Mouse (Mus musculus) kidney, embryonic 14.5 days (tissue): ENCODE results near the gene Cdh13. TPM values are rescaled to one million over a fixed set of nuclear protein-coding genes. Genes with fewer than 3 reads are reported as not detected.
"Not testable (repeated sequence)": the region's sequence is repeated elsewhere in the genome, so short reads cannot be mapped to it uniquely, and the experiment has no call there.

Experiments used
- ATAC-seq: fragments of 200-750 bp; cut with Nextera tagmentation; 2 replicates; pipeline ENCODE4 v1.8.0; 2017; ENCODE audit warnings: moderate number of reproducible peaks, mild to moderate bottlenecking, moderate TSS enrichment, moderate library complexity; ENCODE audit not compliant: low FRiP score, low TSS enrichment
- H3K27ac ChIP-seq: fragments of 300-500 bp; sonication (generic); 2 replicates; pipeline ENCODE4 v1.5.1; 2014; ENCODE audit warnings: low read depth, mild to moderate bottlenecking, low read length, moderate library complexity, mixed read lengths
- H3K27me3 ChIP-seq: fragments of 300-500 bp; sonication (generic); 2 replicates; pipeline ENCODE4 v1.6.1; 2014; ENCODE audit warnings: mild to moderate bottlenecking, low read length; ENCODE audit not compliant: control insufficient read depth, insufficient read depth
- H3K36me3 ChIP-seq: fragments of 300-500 bp; sonication (generic); 2 replicates; pipeline ENCODE4 v1.6.1; 2014; ENCODE audit warnings: low read length, mixed read lengths; ENCODE audit not compliant: control insufficient read depth, insufficient read depth
- H3K4me1 ChIP-seq: fragments of 300-500 bp; sonication (generic); 2 replicates; pipeline ENCODE4 v1.6.1; 2014; ENCODE audit warnings: low read length, mixed read lengths; ENCODE audit not compliant: control insufficient read depth, insufficient read depth
- H3K4me2 ChIP-seq: fragments of 300-500 bp; sonication (generic); replicated peaks from 2 replicates; pipeline ENCODE4 v1.6.1; 2014; ENCODE audit warnings: low read depth, mild to moderate bottlenecking, low read length
- H3K4me3 ChIP-seq: fragments of 300-500 bp; sonication (generic); 2 replicates; pipeline ENCODE4 v1.5.1; 2014; ENCODE audit warnings: mild to moderate bottlenecking, low read length
- H3K9ac ChIP-seq: fragments of 300-500 bp; sonication (generic); 2 replicates; pipeline ENCODE4 v1.6.1; 2014; ENCODE audit warnings: low read depth, mild to moderate bottlenecking, low read length, moderate library complexity
- H3K9me3 ChIP-seq: fragments of 300-500 bp; sonication (generic); 2 replicates; pipeline ENCODE4 v1.6.1; 2016; ENCODE audit warnings: low read length; ENCODE audit not compliant: control insufficient read depth
- WGBS: fragments of 180-500 bp; shearing (Covaris S2); extraction: QIAGEN DNeasy Blood & Tissue Kit; methylation state at CpG from one replicate; pipeline ENCODE4 v1.1.7; 2014; 5-methylcytosine and 5-hydroxymethylcytosine counted together
- polyA plus RNA-seq: library from polyadenylated mRNA; unstranded; fragments of >200 nt; fragmentation: Nextera tagmentation; extraction: Ambion mirVana; gene quantifications from 2 replicates; pipeline ENCODE4 v1.2.1, GENCODE M21; 2014

The Cdh13 gene
- polyA plus RNA-seq, 1 experiment from 2014 or later = 3.1 TPM

GRCm38 (mm10) chr8:119275442-119275841 is 991.9 kb downstream of the Cdh13 start:
- no peaks in the 10 kb centered on the region for H3K9me3 ChIP-seq
- no peak overlapping the region for H3K9ac ChIP-seq
- H3K4me2 ChIP-seq = no peak overlapping the region
- no peak for ATAC-seq
- no peak overlapping the region for H3K4me3 ChIP-seq
- no peak overlapping the region for H3K27ac ChIP-seq
- H3K4me1 ChIP-seq = no peaks in the 10 kb centered on the region
- H3K27me3 ChIP-seq = no peaks in the 10 kb centered on the region
- no peaks in the 10 kb centered on the region for H3K36me3 ChIP-seq
- WGBS = 88% methylated on average over 1 of the region's 1 CpGs

DNA sequence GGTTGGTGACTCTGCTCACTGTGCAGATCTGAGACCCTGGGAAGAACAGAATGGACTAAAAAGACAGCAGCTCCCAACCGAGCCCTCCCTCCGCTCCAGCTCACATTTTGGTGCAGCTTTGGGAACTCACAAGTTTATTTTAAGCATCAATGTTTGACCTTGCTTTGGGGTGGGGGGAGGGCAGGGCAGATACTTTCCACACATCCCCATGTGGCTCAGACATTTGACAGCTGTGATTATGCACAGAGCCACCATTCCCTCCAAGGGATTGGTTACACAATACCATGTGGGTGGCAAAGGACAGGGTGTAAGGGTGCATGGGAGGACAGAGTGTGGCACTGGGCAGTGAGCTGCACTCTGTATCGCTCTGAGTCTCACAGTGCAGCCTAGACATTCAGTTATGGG is 993.5 kb downstream of the Cdh13 start:
- no peak overlapping the region for H3K4me3 ChIP-seq
- no peaks in the 10 kb centered on the region for H3K4me1 ChIP-seq
- no peak overlapping the region for H3K9ac ChIP-seq
- H3K36me3 ChIP-seq = no peaks in the 10 kb centered on the region
- H3K27ac ChIP-seq = no peak overlapping the region
- no peak overlapping the region for H3K4me2 ChIP-seq
- WGBS = 71% methylated on average over 3 of the region's 3 CpGs
- ATAC-seq = no peak
- no peaks in the 10 kb centered on the region for H3K9me3 ChIP-seq
- H3K27me3 ChIP-seq = no peaks in the 10 kb centered on the region

DNA sequence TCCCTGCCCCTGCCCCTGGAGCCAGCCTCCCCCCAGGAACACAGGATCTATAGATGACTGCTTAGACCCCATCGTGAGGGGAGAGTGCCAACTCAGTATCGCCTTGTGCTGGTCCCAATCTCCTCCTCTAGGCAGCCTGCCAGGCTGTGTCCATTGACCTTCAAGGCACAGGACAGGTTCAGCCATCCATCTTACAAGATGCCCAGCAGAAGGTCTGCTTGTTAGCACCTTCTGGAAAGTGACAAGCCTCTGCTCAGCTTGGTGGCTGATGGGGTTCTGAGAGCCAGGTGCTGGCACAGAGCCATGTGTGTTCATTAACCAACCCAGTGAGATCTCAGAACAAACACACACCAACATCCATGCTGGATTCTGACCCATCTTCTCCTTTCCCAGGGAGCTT is 998.2 kb downstream of the Cdh13 start:
- no peaks in the 10 kb centered on the region for H3K27me3 ChIP-seq
- no peak overlapping the region for H3K27ac ChIP-seq
- 87% methylated on average over 2 of the region's 2 CpGs for WGBS
- H3K4me3 ChIP-seq = no peak overlapping the region
- no peaks in the 10 kb centered on the region for H3K4me1 ChIP-seq
- no peaks in the 10 kb centered on the region for H3K9me3 ChIP-seq
- no peak overlapping the region for H3K4me2 ChIP-seq
- no peak for ATAC-seq
- no peaks in the 10 kb centered on the region for H3K36me3 ChIP-seq
- H3K9ac ChIP-seq = no peak overlapping the region

GRCm38 (mm10) chr8:119284516-119284915 is 1001.0 kb downstream of the Cdh13 start:
- H3K27ac ChIP-seq = no peak overlapping the region
- H3K4me3 ChIP-seq = no peak overlapping the region
- WGBS = 83% methylated on average over 9 of the region's 9 CpGs
- H3K36me3 ChIP-seq = no peaks in the 10 kb centered on the region
- H3K9me3 ChIP-seq = no peaks in the 10 kb centered on the region
- H3K4me2 ChIP-seq = no peak overlapping the region
- no peaks in the 10 kb centered on the region for H3K4me1 ChIP-seq
- no peak overlapping the region for H3K9ac ChIP-seq
- no peak for ATAC-seq
- H3K27me3 ChIP-seq = no peaks in the 10 kb centered on the region

DNA sequence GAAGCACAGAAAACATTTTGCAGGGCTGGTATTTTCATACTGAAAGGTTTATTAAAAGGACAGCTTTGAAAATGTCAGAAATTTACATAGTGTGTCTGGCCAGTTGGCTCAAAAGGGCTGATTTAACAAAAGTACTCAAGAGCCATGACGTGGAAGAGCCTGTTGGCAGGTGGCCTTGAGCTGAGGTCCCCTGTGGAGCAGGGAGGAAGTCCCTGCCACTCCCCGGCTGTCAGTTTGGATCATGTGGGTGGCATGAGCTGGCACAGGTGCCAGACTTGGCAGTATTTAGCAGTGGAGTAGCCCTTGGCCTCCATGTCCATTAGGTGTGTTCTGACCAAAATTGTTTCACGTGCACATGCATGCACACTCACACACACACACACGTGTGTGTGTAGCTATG is 1001.4 kb downstream of the Cdh13 start:
- no peaks in the 10 kb centered on the region for H3K4me1 ChIP-seq
- H3K9ac ChIP-seq = no peak overlapping the region
- H3K36me3 ChIP-seq = no peaks in the 10 kb centered on the region
- H3K4me3 ChIP-seq = no peak overlapping the region
- ATAC-seq = no peak
- 77% methylated on average over 4 of the region's 4 CpGs for WGBS
- H3K4me2 ChIP-seq = no peak overlapping the region
- no peaks in the 10 kb centered on the region for H3K9me3 ChIP-seq
- H3K27me3 ChIP-seq = no peaks in the 10 kb centered on the region
- no peak overlapping the region for H3K27ac ChIP-seq

DNA sequence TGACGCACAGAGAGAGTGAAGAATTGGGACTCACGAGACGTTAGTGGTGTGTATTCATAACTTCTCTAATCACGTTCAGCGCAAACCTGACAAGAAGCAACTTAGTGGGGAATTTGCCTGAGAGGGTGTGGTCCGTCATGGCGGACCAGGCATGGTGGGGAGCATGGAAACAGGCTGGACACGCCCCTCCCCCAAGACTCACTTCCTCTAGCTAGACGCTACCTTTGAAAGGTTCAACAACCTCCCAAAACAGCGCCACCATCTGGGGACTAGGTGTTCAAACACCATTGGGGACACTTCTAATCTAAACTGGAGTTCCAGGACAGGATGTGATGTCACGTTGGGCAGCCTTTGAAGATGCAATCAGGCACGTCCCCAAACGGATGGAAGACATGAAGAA is 1011.9 kb downstream of the Cdh13 start:
- Histone ChIP-seq H3K9me3 (peaks cover 4% of the 10 kb centered on the region; the same call in 1 of the 2 replicates), H3K9ac (no peak overlapping the region), H3K4me1 (no peaks in the 10 kb centered on the region), H3K4me3 (no peak overlapping the region), H3K36me3 (no peaks in the 10 kb centered on the region), H3K4me2 (no peak overlapping the region), H3K27me3 (no peaks in the 10 kb centered on the region), H3K27ac (no peak overlapping the region)
- WGBS = 76% methylated on average over 13 of the region's 13 CpGs
- no peak for ATAC-seq

GRCm38 (mm10) chr8:119297752-119298151 is 1014.2 kb downstream of the Cdh13 start:
- 29% methylated on average over 3 of the region's 3 CpGs for WGBS
- H3K27me3 ChIP-seq, H3K4me1 ChIP-seq, ATAC-seq, H3K9ac ChIP-seq, H3K36me3 ChIP-seq, H3K9me3 ChIP-seq, H3K4me2 ChIP-seq, H3K4me3 ChIP-seq, H3K27ac ChIP-seq: not testable (repeated sequence)

GRCm38 (mm10) chr8:119300335-119300734 is 1016.8 kb downstream of the Cdh13 start:
- no peak for ATAC-seq
- H3K27ac ChIP-seq = no peak overlapping the region
- no peak overlapping the region for H3K4me3 ChIP-seq
- H3K9ac ChIP-seq = no peak overlapping the region
- 88% methylated on average over 5 of the region's 5 CpGs for WGBS
- H3K4me1 ChIP-seq = no peaks in the 10 kb centered on the region
- H3K4me2 ChIP-seq = no peak overlapping the region
- H3K27me3 ChIP-seq = no peaks in the 10 kb centered on the region
- H3K36me3 ChIP-seq = no peaks in the 10 kb centered on the region
- peaks cover 5% of the 10 kb centered on the region; the same call in 1 of the 2 replicates for H3K9me3 ChIP-seq

DNA sequence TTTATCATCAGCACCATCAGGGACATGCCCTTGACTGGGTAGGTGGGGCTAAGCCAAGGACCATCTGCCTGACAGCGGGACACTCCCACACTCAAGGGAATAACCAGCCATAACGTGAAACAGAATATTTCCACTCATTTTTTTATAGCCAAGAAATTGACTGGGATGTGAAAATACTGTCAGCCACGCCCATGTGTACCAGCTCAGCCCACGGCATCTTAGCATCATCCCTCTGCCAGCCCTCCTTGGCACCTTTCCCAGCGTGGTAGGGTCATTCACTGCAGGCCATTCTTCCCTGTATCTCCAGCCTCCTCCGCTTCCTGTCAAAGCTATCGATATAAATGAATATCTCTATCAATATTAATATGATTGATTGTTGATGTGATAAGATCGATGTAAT is 1020.7 kb downstream of the Cdh13 start:
- Histone ChIP-seq H3K9me3 (peaks cover 5% of the 10 kb centered on the region; the same call in 1 of the 2 replicates), H3K9ac (no peak overlapping the region), H3K4me2 (no peak overlapping the region), H3K27ac (no peak overlapping the region), H3K4me3 (no peak overlapping the region), H3K36me3 (no peaks in the 10 kb centered on the region), H3K27me3 (no peaks in the 10 kb centered on the region), H3K4me1 (no peaks in the 10 kb centered on the region)
- WGBS = 79% methylated on average over 8 of the region's 8 CpGs
- ATAC-seq = no peak

DNA sequence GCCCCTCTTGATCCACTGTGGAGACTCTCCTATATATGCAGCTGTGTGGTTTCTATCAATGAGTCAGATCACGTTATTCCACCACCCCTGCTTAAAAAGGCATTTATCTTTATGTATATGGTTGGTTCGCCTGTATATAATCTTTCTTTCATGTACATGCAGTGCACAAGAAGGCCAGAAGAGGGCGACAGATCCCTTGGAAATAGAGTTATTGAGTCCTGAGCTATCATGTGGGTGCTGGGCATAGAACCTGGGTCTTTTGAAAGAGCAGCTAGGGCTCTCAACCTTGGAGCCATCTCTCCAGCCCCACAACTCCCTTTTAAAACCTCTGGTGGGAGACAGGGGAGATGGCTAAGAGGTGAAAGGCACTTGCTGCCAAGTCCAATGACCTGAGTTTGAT is 1027.9 kb downstream of the Cdh13 start:
- Histone ChIP-seq H3K9me3 (no peaks in the 10 kb centered on the region), H3K4me1 (no peaks in the 10 kb centered on the region), H3K27me3 (no peaks in the 10 kb centered on the region), H3K4me3 (no peak overlapping the region), H3K36me3 (no peaks in the 10 kb centered on the region), H3K27ac (no peak overlapping the region), H3K9ac (no peak overlapping the region), H3K4me2 (no peak overlapping the region)
- 33% methylated on average over 3 of the region's 3 CpGs for WGBS
- ATAC-seq = no peak
